Mouse (Mus musculus) left cerebral cortex, postnatal 14 days (tissue): Measurements from ENCODE around the gene Dip2a. TPM values are rescaled to one million over a fixed set of nuclear protein-coding genes. Genes with fewer than 3 reads are reported as not detected.

Source experiments
- DNase-seq, 2 experiments: peaks; one replicate each; pipeline ENCODE4 v3.0.0; 2021 to 2022; ENCODE audit warnings: low spot score in 2 of 2, mixed read lengths in 1 of 2
- intact Hi-C: fragments of 180-260 bp; cut with DNase I; formaldehyde crosslinking; loops from one replicate; pipeline ENCODE4 v1.15.1; 2025
- total RNA-seq, 2 experiments: library from RNA; stranded (reverse); gene quantifications; 2 replicates each; pipeline ENCODE4 v1.2.3; 2021

Dip2a gene
- total RNA-seq, 2 experiments from 2014 or later, result 55.7 to 56.4 TPM

DNA sequence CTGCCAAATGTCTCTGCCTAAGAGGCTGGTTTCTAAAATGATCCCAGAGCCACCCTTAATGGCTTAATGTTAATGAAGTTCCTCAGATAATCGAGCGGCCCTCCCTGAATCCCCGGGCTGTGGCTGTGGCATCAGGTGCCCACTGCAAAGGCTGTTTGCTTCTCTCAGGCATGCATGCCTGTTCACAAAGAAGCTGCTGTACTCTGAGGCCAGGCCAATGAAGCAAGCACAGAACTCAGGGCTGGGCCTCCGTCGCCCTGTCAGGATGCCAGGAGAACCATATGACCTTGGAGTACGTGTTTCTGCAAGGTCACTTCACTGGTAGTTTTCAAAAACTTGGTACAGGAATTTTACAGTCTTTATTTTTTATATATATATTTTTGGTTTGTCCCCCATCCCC is 89.5 kb downstream of the Dip2a start:
- intact Hi-C loops, result no loop called here
- peak in 1 of 2 experiments; percentile 44 for DNase-seq

DNA sequence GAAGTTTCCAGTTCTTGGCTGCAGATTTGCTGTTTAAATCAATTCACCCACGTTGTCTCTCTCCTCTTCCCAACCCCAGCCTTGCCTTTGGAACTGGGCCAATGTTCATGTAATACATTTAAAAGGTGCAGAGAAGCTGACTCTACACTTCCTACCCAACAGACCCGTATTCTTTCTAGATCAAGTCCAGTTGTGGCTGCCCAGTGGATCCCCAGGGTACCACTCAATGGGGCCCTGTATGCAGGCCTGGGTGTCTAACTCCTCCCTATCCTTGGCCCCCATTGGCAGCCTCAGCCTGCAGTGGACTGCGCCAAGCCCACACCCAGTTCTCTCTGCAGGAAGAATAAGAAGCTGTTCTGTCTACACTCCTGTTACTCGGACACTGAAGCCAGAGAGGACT is 91.6 kb downstream of the Dip2a start, which contains the start of gene S100b:
Gene S100b, plus strand, starts transcription at position 318 of the 400 bp plus-strand sequence.
- DNase-seq, result peak; percentile 72 to 77
- intact Hi-C loops, result no loop called here

DNA sequence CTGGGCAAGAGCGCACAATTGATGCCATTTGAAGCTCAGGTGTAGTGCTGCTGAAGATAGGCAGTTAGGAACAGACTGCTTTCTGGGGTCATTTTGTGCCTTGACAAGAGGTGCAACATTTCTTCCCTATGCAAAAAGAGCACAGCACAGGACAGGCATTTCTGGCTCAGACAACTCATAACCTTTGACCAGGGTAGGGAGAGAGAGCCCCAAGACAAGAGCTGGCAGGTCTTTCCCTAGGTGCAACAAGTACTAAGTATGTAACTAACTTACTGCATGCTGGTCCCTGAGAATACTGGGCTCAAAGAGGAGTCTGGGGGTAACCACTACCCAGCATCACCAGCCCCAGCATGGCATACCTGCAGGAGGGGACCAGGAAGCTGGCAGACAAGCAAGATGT is 92.0 kb downstream of the Dip2a start:
- DNase-seq, result no peak
- intact Hi-C loops, result no loop called here

DNA sequence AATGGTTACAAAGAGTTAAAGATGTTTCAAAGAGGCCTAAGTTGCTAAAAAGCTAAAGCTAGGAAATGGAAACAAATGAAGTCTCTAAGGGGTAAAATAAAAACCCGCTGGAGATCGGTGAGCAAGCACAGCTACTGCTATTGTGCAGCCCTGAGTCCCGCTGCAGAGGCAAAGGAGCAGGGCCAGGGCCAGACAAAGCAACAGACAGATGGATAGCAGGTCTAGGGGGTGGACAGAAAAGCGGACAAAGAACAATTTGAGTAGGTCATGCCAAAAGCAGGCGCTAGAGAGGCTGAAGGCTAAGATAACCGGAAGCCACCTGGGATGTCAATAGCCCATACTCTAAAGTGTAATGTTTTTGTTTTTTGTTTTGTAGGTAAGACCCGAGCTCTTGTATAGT is 94.2 kb downstream of the Dip2a start:
- intact Hi-C loops, result no loop called here
- DNase-seq, result no peak

DNA sequence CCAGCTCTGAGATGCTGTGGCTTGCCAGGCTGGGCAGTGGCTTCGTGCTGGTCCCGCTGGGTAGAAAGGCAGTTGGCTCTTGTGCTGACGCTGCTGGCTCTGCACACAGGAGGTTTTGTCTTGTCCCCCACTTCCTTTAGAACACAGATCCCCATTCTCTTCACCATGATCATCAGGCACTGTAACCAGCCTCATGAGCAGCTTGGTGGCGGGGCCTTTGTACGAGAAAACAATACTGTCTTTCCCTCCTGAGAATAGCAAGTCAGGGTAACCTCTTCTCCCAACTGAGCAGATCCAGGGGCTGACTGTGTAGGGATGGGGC is 96.5 kb downstream of the Dip2a start:
- DNase-seq, result no peak
- intact Hi-C loops, result no loop called here

DNA sequence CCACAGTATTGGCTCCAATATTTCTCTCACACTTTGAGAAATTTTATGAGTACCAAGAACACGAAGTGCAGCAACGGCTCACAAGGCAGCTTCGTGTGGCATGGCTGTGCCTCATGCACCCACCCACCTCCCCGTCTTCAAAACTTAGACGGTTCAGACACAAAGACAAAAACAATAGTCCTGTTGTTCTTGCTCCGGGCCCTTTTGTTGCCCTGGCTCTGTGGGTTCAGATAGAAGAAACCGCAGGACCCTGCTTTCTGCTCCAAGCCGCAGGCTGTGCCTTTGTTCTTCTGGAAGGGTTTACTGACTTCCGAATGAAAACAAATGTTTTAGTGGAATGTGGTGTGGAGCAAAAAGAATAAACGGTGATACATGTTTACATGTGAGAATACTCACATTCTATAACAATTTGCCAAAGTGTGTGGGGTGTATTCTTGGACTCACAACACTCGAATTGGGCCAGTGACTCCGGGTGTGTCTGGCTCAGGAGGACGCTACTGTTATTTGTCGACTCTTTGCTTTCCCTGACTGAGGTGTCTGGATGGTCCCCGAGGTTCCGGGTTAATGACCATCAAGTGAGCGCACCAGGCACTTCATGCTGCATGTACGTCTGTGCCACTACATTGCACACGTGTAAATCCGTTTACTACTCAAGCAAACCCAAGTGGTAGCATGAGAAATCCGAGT is 97.0 kb downstream of the Dip2a start:
- no peak for DNase-seq
- intact Hi-C loops, result no loop called here

DNA sequence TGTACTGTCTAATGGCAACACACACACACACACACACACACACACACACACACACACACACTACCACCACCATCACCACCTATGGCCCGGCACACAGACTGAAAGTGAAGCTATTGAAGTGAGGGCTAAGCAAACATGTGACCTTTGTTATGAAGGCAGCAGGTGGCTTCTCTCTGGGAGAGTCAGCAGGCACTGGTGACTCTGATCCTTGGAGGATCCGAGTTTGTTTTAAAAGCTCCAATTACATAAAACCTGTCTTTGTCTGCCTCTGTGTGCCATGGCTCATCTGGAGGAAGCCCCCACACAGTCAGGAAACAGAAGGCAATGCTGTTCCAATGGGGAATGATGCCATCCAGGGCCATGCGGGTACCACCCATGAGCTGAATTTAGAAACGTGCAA is 98.5 kb downstream of the Dip2a start:
- intact Hi-C loops, result no loop called here
- DNase-seq, result no peak

DNA sequence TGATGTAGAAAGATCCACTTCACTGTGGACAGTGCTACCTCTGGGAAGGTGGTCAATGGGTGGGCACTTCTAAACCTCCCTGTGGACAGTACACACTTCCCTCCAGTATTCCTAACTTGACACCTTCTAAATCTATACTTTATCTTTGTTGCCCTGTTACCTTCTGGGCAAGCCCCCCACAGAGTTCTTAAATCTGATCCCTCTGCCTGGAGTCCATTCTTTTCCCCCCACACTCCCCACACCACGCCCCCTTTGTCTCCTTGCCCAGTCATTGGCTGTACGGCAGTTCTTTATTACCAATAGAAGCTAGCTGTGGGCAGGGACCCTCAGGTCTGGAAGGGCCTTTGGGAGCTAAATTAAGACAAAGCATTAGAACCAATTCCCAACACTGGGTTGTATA is 100.0 kb downstream of the Dip2a start:
- intact Hi-C loops, result no loop called here
- DNase-seq, result no peak

DNA sequence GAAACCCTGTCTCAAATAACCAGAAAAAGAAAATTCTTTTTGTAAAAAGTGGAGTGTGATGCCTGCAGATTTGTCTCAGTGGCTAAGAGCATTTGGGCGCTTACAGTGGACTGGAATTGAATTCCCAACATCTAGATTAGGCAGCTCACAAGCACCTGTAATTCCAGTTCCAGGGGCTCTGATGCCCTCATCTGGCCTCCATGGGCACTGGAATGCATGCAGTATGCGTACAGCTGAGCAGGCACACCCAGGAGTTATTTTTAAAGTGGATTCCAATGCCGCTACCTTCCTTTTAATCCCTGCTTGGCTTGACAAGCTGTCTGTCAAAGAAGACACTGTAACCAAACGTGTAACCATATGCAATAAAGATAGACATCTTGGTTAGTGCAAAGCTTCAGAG is 105.7 kb downstream of the Dip2a start:
- no peak for DNase-seq
- intact Hi-C loops, result no loop called here

DNA sequence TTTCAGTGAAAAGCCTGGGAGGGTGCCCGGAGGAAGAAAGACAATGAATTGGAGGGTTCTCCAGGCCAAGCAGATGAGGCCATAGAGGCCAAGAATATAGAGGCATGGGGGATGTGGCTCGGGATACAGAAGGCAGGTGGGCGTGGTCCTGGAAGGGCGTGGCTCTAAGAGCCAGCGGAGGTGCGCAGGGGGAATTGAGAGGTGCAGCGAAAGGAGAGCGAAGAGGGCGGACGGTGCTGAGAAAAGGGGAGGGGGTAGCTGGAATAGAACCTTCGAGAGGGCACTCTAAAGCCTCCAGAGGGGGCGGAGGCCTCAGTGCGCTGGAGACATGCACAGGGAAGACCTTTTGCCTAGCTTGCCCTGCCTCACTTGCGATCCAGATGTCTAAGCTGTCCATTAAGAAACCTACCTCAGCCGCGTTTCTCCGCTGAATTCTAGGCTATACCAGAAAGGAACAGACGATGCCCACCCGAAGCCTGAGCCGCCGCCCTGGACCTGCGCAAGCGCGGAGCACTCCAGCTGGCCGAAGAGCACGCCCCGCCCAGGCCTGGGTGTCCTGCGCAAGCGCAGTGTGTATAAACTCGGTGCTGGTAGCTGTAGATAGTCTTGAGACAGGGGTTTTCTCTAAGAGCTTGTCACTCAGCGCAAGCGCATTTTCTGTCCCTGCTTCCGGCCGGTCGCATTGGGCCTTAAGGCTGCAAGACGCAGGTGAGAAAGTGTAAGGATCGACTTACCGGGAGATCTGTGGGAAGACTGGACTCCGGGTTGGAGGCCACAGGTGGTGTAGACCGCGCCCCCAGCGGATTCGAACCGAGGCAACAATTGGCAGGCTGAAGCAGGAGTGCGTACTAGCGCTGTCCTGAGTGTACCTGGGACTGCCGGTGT is 107.5 kb downstream of the Dip2a start, which contains the start of gene Prmt2:
Gene Prmt2, minus strand, starts transcription at position 525 of the 885 bp plus-strand sequence.
- intact Hi-C loops, result no loop called here
- DNase-seq, result peak; percentile 81 to 91

DNA sequence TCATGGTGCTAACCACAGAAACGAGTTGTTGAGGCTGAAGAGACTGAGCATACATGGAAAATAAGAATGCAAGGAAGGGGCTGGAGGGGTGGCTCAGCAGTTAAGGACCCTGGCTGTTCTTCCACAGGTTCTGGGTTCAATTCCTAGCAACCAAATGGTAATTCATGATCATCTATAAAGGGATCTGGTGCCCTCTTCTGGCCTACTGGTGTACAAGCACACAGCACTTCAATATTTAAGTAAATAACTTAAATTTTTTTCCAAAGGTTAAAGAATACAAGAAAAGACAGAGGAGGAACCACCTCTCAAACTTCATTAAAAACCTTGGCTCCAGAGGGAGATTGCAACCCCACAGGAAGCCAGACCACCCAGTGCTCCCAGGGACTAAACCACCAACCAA is 115.5 kb downstream of the Dip2a start:
- no peak for DNase-seq
- intact Hi-C loops, result no loop called here

DNA sequence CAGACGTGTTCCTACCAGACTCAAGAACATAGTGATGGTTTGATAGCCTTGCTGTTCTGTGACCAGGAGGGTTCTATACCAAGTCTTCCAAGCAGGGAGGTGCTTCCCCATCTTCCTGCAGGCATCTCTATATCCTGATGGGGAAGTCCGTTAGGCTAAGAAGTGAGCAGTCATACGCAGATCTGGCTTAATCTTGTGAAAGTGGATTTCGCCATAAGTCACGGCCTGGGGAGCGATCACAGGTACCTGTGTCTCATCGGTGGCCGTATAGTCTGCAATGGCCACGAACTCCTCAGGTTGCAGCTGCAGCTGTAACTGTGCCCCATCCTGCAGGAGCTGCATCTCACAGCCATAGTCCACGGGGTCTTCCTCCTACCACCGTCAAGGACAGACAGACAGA is 119.1 kb downstream of the Dip2a start:
- DNase-seq, result no peak
- intact Hi-C loops, result no loop called here

DNA sequence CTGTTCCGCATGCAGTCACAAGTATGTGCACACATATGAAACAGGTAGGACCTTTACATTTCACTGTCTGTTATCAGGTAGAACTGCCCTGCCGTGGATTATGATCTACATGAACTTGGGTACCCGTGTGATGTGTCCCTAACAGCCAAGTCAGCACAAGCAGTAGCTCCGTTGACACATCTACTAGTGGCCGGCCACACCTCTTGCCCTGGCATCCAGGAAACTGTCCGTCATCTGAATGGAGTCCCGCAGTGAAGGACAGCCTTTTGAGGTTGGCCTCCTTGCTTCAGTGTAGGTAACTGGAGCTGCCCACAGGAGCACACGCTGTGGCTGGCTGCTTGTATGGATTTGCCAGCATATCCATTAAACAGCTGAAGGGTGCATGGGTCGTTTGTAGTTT is 126.9 kb downstream of the Dip2a start:
- DNase-seq, result no peak
- intact Hi-C loops, result no loop called here

DNA sequence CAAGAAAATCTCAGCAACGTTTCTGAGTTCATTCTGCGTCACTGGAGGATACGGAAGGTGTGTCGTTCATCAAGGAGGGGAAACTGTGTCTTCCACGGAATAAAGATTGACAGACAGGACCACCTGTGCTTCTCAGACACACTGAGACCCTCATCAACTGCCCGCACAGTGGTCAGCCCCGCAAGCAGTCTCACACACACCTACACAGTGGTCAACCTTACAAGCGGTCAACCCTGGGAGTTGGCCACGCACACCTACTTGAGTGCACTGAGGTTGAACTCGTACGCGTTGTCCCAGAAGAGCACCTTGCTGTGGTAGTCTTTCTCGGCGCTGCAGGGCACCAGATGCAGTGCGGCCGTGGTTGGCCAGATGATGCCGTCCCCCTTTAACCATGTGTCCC is 128.0 kb downstream of the Dip2a start:
- DNase-seq, result no peak
- intact Hi-C loops, result no loop called here

DNA sequence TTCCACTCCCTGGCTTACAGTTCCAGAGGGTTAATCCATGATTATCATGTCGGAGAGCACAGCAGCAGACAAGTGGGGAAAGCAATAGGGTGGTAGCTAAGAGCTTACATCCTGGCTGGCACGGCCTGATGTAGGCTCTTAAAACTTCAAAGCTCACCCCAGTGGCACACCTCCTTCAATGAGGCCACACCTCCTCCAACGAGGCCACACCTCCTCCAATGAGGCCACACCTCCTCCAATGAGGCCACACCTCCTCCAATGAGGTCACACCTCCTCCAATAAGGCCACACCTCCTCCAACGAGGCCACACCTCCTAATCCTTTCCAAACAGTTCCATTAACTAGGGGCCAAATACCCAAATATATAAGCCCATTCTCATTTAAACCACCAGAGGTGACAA is 130.9 kb downstream of the Dip2a start:
- intact Hi-C loops, result no loop called here
- DNase-seq, result no peak

DNA sequence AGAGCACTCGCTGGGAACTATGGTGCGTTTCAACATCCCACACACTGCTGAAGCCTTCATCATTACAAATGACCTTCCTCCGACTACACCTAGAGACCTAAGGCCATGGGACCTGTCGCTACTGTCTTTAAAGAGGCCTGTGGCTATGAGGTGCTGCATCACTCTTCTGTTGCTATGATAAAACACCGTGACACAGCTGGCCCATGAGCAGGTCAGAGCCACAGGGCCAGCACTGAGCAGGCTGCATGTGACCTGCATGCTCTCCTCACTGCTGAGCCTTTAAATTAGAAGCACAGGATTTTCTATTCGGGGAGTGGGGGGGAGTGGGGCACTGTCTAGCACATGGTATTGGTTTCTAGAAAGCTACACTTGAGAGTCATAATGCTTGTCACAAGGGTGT is 133.0 kb downstream of the Dip2a start:
- DNase-seq, result no peak
- intact Hi-C loops, result no loop called here

DNA sequence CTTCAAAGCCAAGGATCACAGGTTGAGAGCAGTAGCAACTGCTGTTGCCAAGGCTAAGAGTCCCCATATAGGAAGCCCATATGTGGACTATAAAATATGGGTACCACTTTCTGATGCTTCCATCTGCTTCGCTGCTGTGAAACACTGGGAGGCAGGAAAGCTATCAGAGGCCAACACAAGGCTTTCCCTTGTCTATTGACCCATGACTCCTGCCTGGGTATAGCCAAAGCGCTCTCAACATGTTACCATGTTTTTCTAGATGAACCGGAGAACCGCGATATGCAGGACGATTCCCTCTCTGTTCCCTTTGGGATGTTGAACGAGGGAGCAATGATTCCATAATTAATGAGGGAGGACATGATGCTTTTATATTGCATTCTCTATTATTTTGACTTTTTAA is 134.3 kb downstream of the Dip2a start:
- intact Hi-C loops, result no loop called here
- DNase-seq, result no peak
